9 mouse cellular contexts compared by ENCODE assay signal in the genomic region with DNA sequence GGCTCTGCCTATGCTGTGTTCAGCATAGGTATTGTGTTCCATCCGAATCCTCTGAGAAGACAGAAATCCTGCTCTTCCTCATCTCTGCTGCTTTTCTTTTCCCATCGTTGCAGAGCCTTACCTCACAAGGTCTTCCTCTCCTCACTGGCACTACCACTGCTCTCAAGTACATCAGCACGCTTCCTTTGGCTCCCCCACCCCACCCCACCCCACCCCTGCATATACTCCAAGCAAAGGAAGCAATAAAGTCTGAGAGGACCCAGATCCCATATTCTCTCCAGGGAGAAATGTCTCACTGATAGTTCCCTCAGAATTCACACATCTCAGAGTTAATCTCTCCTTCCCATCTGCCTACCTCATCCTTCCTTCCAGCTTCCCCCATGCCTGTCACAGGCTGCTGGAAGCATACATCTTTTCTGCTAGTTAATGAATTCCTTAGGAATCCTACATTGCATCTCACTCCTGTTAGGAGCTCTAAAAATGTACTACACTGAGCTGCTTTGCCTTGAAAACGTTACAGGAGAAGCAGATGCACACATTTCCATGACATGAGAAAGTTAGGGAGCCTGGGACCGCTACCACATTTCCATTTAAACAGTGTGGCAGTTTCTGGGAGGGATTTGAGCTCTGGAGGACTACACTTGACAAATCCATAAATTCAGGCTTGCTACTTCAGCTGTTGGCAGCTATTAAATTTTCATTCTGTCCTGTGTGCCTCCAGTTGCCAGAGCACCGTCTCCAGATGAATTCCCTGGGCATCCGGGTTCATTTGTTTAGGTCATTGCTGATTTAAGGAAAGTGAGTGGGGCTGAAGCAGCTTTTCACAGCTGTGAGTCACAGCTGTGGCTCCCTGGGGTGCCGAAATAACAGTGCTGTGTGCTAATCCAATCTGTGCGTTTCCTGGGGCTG. TPM values are rescaled to one million over a fixed set of nuclear protein-coding genes. Genes with fewer than 3 reads are reported as not detected.
DNase-seq lines count a peak whose midpoint lies in the region; ATAC-seq and TF ChIP-seq lines count a peak whose summit lies in the region.
"Had no signal": no experiment of that assay in that cellular context is flagged by ENCODE, and none has a peak within 500 bp of the region (broad histone marks: within the 10 kb centered on the region; RNA-seq: fewer than 3 reads in every experiment).

No protein-coding gene starts in this region.

- H3K27ac ChIP-seq in stomach, embryonic 15.5 days = peak overlapping the region; percentile 31; the same call in 1 of the 2 replicates
- H3K27ac ChIP-seq in stomach, postnatal 0 days (replicated peaks) = no peak overlapping the region
- H3K27ac ChIP-seq in limb, embryonic 10.5 days = no peak overlapping the region
- no peak overlapping the region for H3K27ac ChIP-seq in lung, postnatal 0 days (ENCODE audit: low read length)
- H3K27ac ChIP-seq: liver, embryonic 13.5 days had no signal

- no peak for DNase-seq in stomach, postnatal 0 days (ENCODE audit: low spot score)
- DNase-seq in limb, embryonic 10.5 days (ENCODE audit: low spot score) = peak; percentile 41
- peak; percentile 79 for DNase-seq in telencephalon, adult 2 months (ENCODE audit: low read depth, low spot score)
- DNase-seq in lung, postnatal 0 days (ENCODE audit: low spot score) = no peak
- DNase-seq in yolk sac, embryonic 10.5 days (ENCODE audit: low spot score) = no peak
- DNase-seq in cerebellum, adult 9-11 months = no peak
- DNase-seq: liver, embryonic 13.5 days had no signal

- H3K4me1 ChIP-seq in stomach, embryonic 15.5 days = 0 out of 2 replicates have a peak, but pooled peaks cover 4% of the 10 kb centered on the region
- no peaks in the 10 kb centered on the region for H3K4me1 ChIP-seq in stomach, postnatal 0 days (replicated peaks; ENCODE audit: control insufficient read depth, insufficient read depth)
- peaks cover 16% of the 10 kb centered on the region for H3K4me1 ChIP-seq in limb, embryonic 10.5 days
- H3K4me1 ChIP-seq in lung, postnatal 0 days (ENCODE audit: insufficient read depth, low read depth, low read length) = no peaks in the 10 kb centered on the region
- H3K4me1 ChIP-seq: liver, embryonic 13.5 days had no signal

- no peak for TF ChIP-seq CTCF in stomach, postnatal 0 days (IDR thresholded peaks at IDR 0.05; ENCODE audit: low read depth)
- no peak for TF ChIP-seq CTCF in lung, postnatal 0 days (IDR thresholded peaks at IDR 0.05)

- no peak for ATAC-seq in stomach, embryonic 15.5 days (ENCODE audit: insufficient read depth, low FRiP score, low read depth)
- no peak for ATAC-seq in stomach, postnatal 0 days (ENCODE audit: low FRiP score, low TSS enrichment)
- ATAC-seq in frontal cortex, adult (ENCODE audit: low TSS enrichment) = peak; percentile 93
- no peak for ATAC-seq in lung, postnatal 0 days

- WGBS in stomach, embryonic 15.5 days = 21% methylated on average over 9 of the region's 9 CpGs
- 24% methylated on average over 9 of the region's 9 CpGs for WGBS in stomach, postnatal 0 days
- WGBS in limb, embryonic 10.5 days = 32% methylated on average over 9 of the region's 9 CpGs
- 23% methylated on average over 9 of the region's 9 CpGs for WGBS in lung, postnatal 0 days

- H3K4me3 ChIP-seq in stomach, embryonic 15.5 days (replicated peaks) = no peak overlapping the region
- H3K4me3 ChIP-seq in stomach, postnatal 0 days (ENCODE audit: low read depth, low read length) = no peak overlapping the region
- H3K4me3 ChIP-seq in limb, embryonic 10.5 days = no peak overlapping the region
- H3K4me3 ChIP-seq in lung, postnatal 0 days (ENCODE audit: low read depth, low read length) = no peak overlapping the region
- H3K4me3 ChIP-seq: liver, embryonic 13.5 days had no signal

- H3K9me3 ChIP-seq in stomach, embryonic 15.5 days = no peaks in the 10 kb centered on the region
- H3K9me3 ChIP-seq in stomach, postnatal 0 days (ENCODE audit: control insufficient read depth, low read length) = no peaks in the 10 kb centered on the region
- H3K9me3 ChIP-seq in limb, embryonic 10.5 days (replicated peaks) = no peaks in the 10 kb centered on the region
- H3K9me3 ChIP-seq in lung, postnatal 0 days (ENCODE audit: low read length) = no peaks in the 10 kb centered on the region
- H3K9me3 ChIP-seq: liver, embryonic 13.5 days had no signal

- H3K4me2 ChIP-seq in stomach, embryonic 15.5 days = 0 out of 2 replicates have a peak overlapping the region, but pooled peaks have one; percentile 8
- H3K4me2 ChIP-seq in stomach, postnatal 0 days (replicated peaks; ENCODE audit: low read depth) = no peak overlapping the region
- H3K4me2 ChIP-seq in lung, postnatal 0 days (replicated peaks; ENCODE audit: low read depth, low read length) = no peak overlapping the region
- H3K4me2 ChIP-seq: liver, embryonic 13.5 days had no signal

- no peaks in the 10 kb centered on the region for H3K27me3 ChIP-seq in stomach, embryonic 15.5 days (replicated peaks)
- H3K27me3 ChIP-seq in stomach, postnatal 0 days (ENCODE audit: control insufficient read depth, insufficient read depth, low read length) = no peaks in the 10 kb centered on the region
- H3K27me3 ChIP-seq in limb, embryonic 10.5 days (ENCODE audit: low read depth, poor library complexity, severe bottlenecking) = 0 out of 2 replicates have a peak, but pooled peaks cover 4% of the 10 kb centered on the region
- no peaks in the 10 kb centered on the region for H3K27me3 ChIP-seq in lung, postnatal 0 days (replicated peaks; ENCODE audit: insufficient read depth, low read length)
- H3K27me3 ChIP-seq: liver, embryonic 13.5 days had no signal

- no peak for TF ChIP-seq EP300 in stomach, postnatal 0 days (optimal IDR thresholded peaks at IDR 0.05)
- no peak for TF ChIP-seq EP300 in lung, postnatal 0 days (IDR thresholded peaks at IDR 0.05)

- no peaks in the 10 kb centered on the region for H3K36me3 ChIP-seq in stomach, embryonic 15.5 days
- H3K36me3 ChIP-seq in stomach, postnatal 0 days (ENCODE audit: control insufficient read depth, insufficient read depth, low read length) = no peaks in the 10 kb centered on the region
- H3K36me3 ChIP-seq in limb, embryonic 10.5 days = no peaks in the 10 kb centered on the region
- H3K36me3 ChIP-seq in lung, postnatal 0 days (ENCODE audit: insufficient read depth, low read length) = no peaks in the 10 kb centered on the region
- H3K36me3 ChIP-seq: liver, embryonic 13.5 days had no signal

- no peak overlapping the region for H3K9ac ChIP-seq in stomach, embryonic 15.5 days
- H3K9ac ChIP-seq in stomach, postnatal 0 days (ENCODE audit: low read length) = no peak overlapping the region
- H3K9ac ChIP-seq in lung, postnatal 0 days (replicated peaks; ENCODE audit: low read depth) = no peak overlapping the region
- H3K9ac ChIP-seq: liver, embryonic 13.5 days had no signal

RNA-seq across cellular contexts. Expression of a gene that starts 25.8 kb away (rescaled TPM):
- polyA plus RNA-seq in stomach, embryonic 15.5 days (2015; fragmentation: Nextera tagmentation; extraction: Ambion mirVana) = not detected in 2 replicates
- polyA plus RNA-seq in stomach, postnatal 0 days (2015; fragmentation: Nextera tagmentation; extraction: Ambion mirVana) = not detected in 2 replicates
- polyA plus RNA-seq in limb, embryonic 10.5 days (2016; fragmentation: Nextera tagmentation; extraction: Ambion mirVana) = not detected in 2 replicates
- polyA plus RNA-seq in lung, postnatal 0 days (2015; fragmentation: Nextera tagmentation; extraction: Ambion mirVana) = not detected in 2 replicates
- polyA plus RNA-seq: liver, embryonic 13.5 days had no signal

Comparison
In these comparisons a context has a peak if more than half of its experiments do, and no peak if none do; other contexts are left out.
1. DNase-seq: peak in limb, embryonic 10.5 days (single experiment) and telencephalon, adult 2 months (single experiment); none in stomach, postnatal 0 days (single experiment), lung, postnatal 0 days (single experiment), yolk sac, embryonic 10.5 days (single experiment) and cerebellum, adult 9-11 months (single experiment).